9 mouse cellular contexts compared by ENCODE assay signal in the genomic region with DNA sequence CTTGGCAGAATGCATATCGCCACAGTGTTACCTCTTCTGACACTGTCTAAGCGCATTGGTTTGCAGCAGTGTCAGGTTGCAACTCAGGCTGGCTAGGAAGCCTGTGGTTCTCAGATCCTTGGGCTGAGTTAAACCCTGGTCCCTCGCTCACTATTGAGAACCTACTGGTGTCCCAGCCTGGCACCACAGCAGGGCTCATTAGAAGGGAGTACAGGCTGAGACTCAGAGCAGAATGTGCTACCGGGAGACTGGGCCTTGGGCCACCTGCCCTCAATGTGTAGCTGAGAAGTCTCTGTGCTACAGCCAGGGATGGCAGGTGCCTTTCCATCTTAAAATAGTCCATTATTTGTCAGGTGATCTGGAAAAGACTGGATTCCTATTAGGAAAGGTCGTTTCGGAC. TPM values are rescaled to one million over a fixed set of nuclear protein-coding genes. Genes with fewer than 3 reads are reported as not detected.
A peak's percentile ranks its signal among the peaks of the same experiment; 100 is the strongest.
DNase-seq lines count a peak whose midpoint lies in the region; ATAC-seq lines count a peak whose summit lies in the region.
"Had no signal": no experiment of that assay in that cellular context is flagged by ENCODE, and none has a peak within 500 bp of the region (broad histone marks: within the 10 kb centered on the region; RNA-seq: fewer than 3 reads in every experiment).

No protein-coding gene starts in this region.

- no peak overlapping the region for H3K27ac ChIP-seq in midbrain, embryonic 13.5 days

- DNase-seq in left cerebral cortex, adult 11 months (ENCODE audit: low spot score) = peak; percentile 23
- DNase-seq in left cerebral cortex, adult 9 months (ENCODE audit: low spot score in 2 of 2) = no peak
- DNase-seq in cerebellum, adult 9-11 months = peak; percentile 97
- DNase-seq in gastrocnemius, postnatal 10 days = peak; percentile 16
- no peak for DNase-seq in retina, postnatal 1 day
- no peak for DNase-seq in B cell, adult 2 months
- no peak for DNase-seq in frontal cortex, adult 2 months (ENCODE audit: extremely low spot score in 1 of 2, low spot score in 1 of 2)

- H3K4me2 ChIP-seq in midbrain, embryonic 13.5 days (replicated peaks) = no peak overlapping the region

- ATAC-seq in midbrain, embryonic 13.5 days = peak; percentile 65

- H3K4me1 ChIP-seq in midbrain, embryonic 13.5 days (replicated peaks) = peaks cover 40% of the 10 kb centered on the region

- H3K9ac ChIP-seq in midbrain, embryonic 13.5 days (replicated peaks) = no peak overlapping the region

- WGBS in midbrain, embryonic 13.5 days = 60% methylated on average over 6 of the region's 6 CpGs

- H3K4me3 ChIP-seq in midbrain, embryonic 13.5 days (replicated peaks) = no peak overlapping the region

- no peaks in the 10 kb centered on the region for H3K36me3 ChIP-seq in midbrain, embryonic 13.5 days
- H3K36me3 ChIP-seq: G1E had no signal

- H3K9me3 ChIP-seq in midbrain, embryonic 13.5 days = no peaks in the 10 kb centered on the region
- H3K9me3 ChIP-seq: G1E had no signal

- no peaks in the 10 kb centered on the region for H3K27me3 ChIP-seq in midbrain, embryonic 13.5 days

RNA-seq across cellular contexts. Expression of gene Dock4, which starts 18.5 kb away (rescaled TPM):
- total RNA-seq in gastrocnemius, postnatal 10 days (2021) = 10 to 100 TPM; 21.6 to 29.7 TPM
- polyA plus RNA-seq in midbrain, embryonic 13.5 days (2015; fragmentation: Nextera tagmentation; extraction: Ambion mirVana) = 38.2 and 38.4 TPM in 2 replicates
- 26.9 and 28.8 TPM in 2 replicates for polyA plus RNA-seq in frontal cortex, adult 2 months (2012; rRNA removed)

RNA-seq across cellular contexts. Expression of gene Zfp277, which starts 18.6 kb away (rescaled TPM):
- 10 to 100 TPM; 14.1 to 14.8 TPM for total RNA-seq in gastrocnemius, postnatal 10 days (2021)
- polyA plus RNA-seq in midbrain, embryonic 13.5 days (2015; fragmentation: Nextera tagmentation; extraction: Ambion mirVana) = 26.9 and 28.9 TPM in 2 replicates
- 17.0 and 17.3 TPM in 2 replicates for polyA plus RNA-seq in frontal cortex, adult 2 months (2012; rRNA removed)

Comparison
In these comparisons a context has a peak if more than half of its experiments do, and no peak if none do; other contexts are left out.
1. DNase-seq: peak in left cerebral cortex, adult 11 months (single experiment), cerebellum, adult 9-11 months (single experiment) and gastrocnemius, postnatal 10 days (single experiment); none in left cerebral cortex, adult 9 months (0 of 2), retina, postnatal 1 day (single experiment), B cell, adult 2 months (0 of 2) and frontal cortex, adult 2 months (0 of 2).